In the genomic region with DNA sequence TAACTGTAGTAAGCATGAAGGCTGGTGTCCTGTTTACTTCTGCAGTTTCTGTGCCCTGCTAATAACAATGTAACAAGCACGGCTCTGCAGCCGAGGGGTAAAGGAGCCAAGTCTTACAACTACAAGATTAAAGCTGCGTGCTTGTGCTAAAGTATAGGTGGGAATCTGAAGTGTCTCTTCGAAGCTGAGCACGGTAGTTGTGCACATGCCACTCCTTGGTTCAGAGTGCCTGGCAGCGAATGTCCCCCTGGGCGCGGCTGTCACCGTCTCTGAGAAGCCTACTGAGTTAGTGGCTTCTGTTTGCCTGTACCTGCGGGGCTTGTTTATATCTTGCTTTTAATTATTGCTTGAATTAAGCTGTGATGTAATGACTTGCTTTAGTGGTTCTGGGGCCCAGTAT, we compare ENCODE assay signal across 16 mouse cellular contexts.
"Had no signal": no experiment of that assay in that cellular context is flagged by ENCODE, and none has a peak within 500 bp of the region (broad histone marks: within the 10 kb centered on the region; RNA-seq: fewer than 3 reads in every experiment).

No protein-coding gene starts in this region.

- H3K9ac ChIP-seq: limb, embryonic 12.5 days; limb, embryonic 15.5 days; liver, embryonic 14.5 days; liver, postnatal 0 days; lung, embryonic 15.5 days; midbrain, embryonic 13.5 days had no signal

- H3K36me3 ChIP-seq: limb, embryonic 12.5 days; limb, embryonic 15.5 days; lung, embryonic 15.5 days; midbrain, embryonic 10.5 days; midbrain, embryonic 13.5 days had no signal

- H3K4me3 ChIP-seq: left cerebral cortex, adult 2 months; limb, embryonic 12.5 days; limb, embryonic 15.5 days; lung, embryonic 15.5 days; megakaryocyte, embryonic 14.5 days; midbrain, embryonic 10.5 days; midbrain, embryonic 13.5 days had no signal

- H3K27me3 ChIP-seq: limb, embryonic 15.5 days; lung, embryonic 15.5 days; midbrain, embryonic 13.5 days had no signal

- ATAC-seq: intestine, postnatal 0 days; liver, postnatal 0 days; midbrain, embryonic 13.5 days had no signal

- H3K27ac ChIP-seq: left cerebral cortex, adult 2 months; limb, embryonic 12.5 days; limb, embryonic 15.5 days; liver, embryonic 14.5 days; lung, embryonic 15.5 days; midbrain, embryonic 13.5 days had no signal

- DNase-seq: kidney, adult 2 months; kidney, postnatal 10 days; kidney, postnatal 36 days; layer of hippocampus, postnatal 36 days; liver, postnatal 0 days; thymus, postnatal 36 days had no signal

- H3K9me3 ChIP-seq: limb, embryonic 12.5 days; limb, embryonic 15.5 days; lung, embryonic 15.5 days; megakaryocyte, embryonic 14.5 days; midbrain, embryonic 10.5 days; midbrain, embryonic 13.5 days had no signal

- H3K4me1 ChIP-seq: limb, embryonic 15.5 days; lung, embryonic 15.5 days had no signal

- H3K4me2 ChIP-seq: limb, embryonic 12.5 days; limb, embryonic 15.5 days; liver, embryonic 11.5 days; lung, embryonic 15.5 days; midbrain, embryonic 13.5 days had no signal
